Mouse (Mus musculus) left cerebral cortex, postnatal 25 days (tissue): ENCODE results near the gene Atp11c. TPM values are rescaled to one million over a fixed set of nuclear protein-coding genes. Genes with fewer than 3 reads are reported as not detected.

Source experiments
- microRNA-seq, 2 experiments: library from miRNA; unstranded; fragments of <30 nt; microRNA quantifications; one replicate each; pipeline ENCODE4 v1.2.0; 2022
- total RNA-seq, 2 experiments: library from RNA; stranded (reverse); gene quantifications; 2 replicates each; pipeline ENCODE4 v1.2.3; 2021

The Atp11c gene
- total RNA-seq, 2 experiments from 2014 or later = 7.7 to 8.8 TPM

Small RNAs within 50 kb of the gene (microRNA-seq; reads per million reads assigned to microRNA genes)
- gene Mir505 = 165 to 206 reads per million in 2 experiments

Other genes starting within 250 kb of the Atp11c start
- not detected for gene Gm7073, start 53.4 kb downstream of the Atp11c start, total RNA-seq